Mouse (Mus musculus) v-Abl transformed pro-B cells (cell line): ENCODE measurements around the gene Stag2.

Experiments used
- in situ Hi-C, 2 experiments: fragments of 400-800 bp; cut with MboI; formaldehyde crosslinking; loops; one replicate each; pipeline ENCODE4 v1.15.1; 2025; ENCODE audit not compliant: unreplicated experiment in 2 of 2

Stag2 gene

GRCm38 (mm10) chrX:42194608-42195007 lies 45.5 kb downstream of the Stag2 start:
- in situ Hi-C loops, result no loop called here

DNA sequence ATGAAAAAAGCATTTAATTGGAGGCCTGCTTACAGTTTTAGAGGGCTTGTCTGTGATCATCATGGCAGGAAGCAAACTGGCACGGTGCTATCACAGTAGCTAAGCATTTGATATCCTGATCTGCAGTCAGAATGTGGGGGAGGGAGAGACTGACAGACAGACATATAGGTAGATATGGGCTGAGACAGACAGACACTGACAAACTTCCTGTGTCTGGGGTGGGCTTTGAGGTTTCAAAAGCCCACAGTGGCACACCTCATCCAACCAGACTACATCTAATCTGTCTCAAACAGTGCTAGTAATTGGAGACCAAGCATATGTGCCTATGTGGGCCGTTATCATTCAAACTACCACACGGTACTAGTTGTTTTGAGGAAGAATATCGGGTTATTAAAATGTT lies 53.4 kb downstream of the Stag2 start:
- in situ Hi-C loops, result loop anchor here (5.0 to 10.0 kb wide), 2 partner anchors 45 to 48 kb away; no protein-coding TSS in a partner anchor

DNA sequence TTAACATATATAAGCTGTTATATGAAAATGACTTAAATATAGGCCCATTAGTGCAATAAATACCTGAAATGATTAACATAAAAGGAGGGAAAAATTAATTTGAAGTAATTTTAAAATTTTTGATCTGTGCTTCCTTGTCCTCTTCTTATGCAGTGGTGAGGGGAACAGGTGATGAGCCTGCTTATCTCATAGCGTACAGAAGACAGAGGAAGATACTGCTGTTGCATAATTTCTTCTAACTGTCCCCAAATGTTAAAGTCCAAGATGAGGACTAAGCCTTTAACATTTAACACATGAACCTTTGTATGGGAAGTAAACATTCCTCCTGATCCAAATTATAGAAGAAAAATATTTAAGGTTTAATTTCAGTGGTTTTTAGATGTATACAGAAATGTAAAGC lies 66.6 kb downstream of the Stag2 start:
- in situ Hi-C loops, result loop anchor here in 1 of 2 experiments (5.0 kb wide), 1 partner anchor 37 kb away; no protein-coding TSS in a partner anchor

DNA sequence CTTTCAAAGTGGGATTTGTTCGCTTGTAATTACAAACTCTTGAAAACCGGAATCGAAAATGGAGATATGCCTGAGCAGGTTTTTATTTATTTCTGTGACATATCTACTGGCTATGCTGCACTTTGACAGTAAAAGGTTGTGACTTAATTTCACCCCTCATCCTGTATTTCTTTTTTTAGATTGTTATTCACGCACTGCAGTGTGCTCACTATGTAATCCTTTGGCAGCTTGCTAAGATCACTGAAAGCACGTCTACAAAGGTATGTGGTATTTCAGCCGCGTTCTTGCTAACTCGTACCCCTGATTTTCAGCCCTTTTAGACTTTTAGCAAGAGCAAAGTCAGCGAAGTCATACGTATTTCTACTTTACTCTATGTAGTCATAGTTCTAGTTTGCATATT lies 101.2 kb downstream of the Stag2 start:
- in situ Hi-C loops, result loop anchor here (5.0 to 25.0 kb wide), 3 partner anchors 33 to 388 kb away; no protein-coding TSS in a partner anchor

- in situ Hi-C loops, result loop anchor here in 1 of 2 experiments (25.0 kb wide), 1 partner anchor 410 kb away; no protein-coding TSS in a partner anchor
Measured at GRCm38 (mm10) chrX:42272713-42273112, 123.6 kb downstream of the Stag2 start.

DNA sequence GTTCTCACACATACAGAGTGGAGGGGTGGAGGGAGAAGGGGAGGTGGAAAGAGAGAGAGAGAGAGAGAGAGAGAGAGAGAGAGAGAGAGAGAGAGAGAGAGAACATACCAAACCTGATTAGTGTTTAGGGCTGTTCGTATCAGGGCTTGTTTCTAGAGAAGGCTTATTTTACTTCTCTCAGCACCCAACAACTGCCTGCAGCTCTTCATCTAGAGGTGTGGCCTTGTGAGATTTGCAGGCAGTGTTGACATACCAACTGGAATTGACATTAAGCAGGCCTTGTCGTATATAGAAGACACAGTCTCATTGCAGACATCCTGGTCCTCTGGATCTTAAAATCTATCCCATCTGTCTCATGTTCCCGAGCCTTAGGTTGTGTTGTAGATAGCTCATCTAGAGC lies 141.1 kb downstream of the Stag2 start:
- in situ Hi-C loops, result no loop called here

DNA sequence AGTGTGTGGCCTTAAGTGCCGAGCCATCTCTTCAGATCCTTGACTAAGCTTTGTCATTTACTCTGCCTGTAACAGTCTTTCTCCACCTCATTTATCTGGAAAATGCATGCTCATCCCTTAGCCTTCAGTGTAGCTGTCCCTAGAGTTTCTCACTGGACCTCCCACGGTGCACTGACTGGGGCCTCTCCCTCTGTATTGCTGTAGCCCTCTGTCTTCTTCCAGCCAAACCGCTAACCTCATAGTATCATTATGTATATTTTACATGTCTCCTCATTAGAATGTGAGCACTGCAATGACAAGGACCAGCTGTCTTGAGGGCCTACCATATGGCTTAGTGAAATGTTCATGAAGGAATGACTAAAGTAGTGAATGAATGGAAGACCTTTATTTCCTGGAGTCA lies 166.1 kb downstream of the Stag2 start:
- in situ Hi-C loops, result no loop called here

DNA sequence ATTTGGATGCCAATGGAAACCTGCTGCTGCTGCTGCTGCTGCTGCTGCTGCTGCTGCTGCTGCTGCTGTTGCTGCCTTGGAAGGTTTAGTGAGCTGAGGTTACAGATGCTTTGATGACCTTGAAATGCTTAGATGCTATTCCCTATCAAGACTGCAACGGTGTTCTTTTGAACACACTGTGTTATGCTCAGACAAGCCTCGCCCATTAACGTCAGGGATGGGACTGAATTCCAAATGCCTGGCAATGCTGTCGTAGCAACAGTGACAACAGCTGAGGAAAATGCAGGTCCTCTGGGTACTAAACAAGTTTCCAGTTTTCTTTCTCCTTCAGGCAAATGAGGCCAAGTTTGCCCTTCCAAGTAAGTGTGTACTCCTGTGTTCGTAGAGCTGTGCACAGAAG lies 171.3 kb downstream of the Stag2 start:
- in situ Hi-C loops, result no loop called here

DNA sequence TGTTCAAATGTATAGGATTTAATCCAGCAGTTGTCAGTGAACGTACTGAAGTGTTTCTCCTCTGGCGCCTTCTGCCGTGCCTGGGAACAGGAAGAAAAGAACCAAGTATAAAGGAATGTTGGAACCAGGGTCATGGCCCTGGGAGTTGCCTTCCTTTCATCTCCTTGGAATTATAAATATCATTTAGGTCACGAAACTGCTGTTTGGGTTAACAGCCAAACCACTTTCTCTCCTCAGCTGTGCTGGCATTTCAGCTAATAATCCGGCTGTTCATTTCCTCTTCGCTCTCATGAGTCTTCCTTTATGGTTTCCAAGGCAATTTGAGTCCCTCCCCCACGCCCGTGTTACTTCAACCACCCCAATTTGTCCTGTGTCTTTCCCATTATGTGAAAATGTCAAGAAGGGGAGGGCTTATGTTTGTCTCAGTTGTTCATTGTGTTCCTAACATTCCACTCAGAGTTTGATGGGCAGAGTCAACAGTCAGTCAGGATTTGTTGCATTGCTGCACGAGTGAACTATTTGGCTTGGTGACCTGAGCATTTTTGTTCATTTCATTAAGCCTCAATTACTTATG lies 172.2 kb downstream of the Stag2 start:
- in situ Hi-C loops, result no loop called here

- in situ Hi-C loops, result no loop called here
Measured at GRCm38 (mm10) chrX:42324848-42325247, 175.7 kb downstream of the Stag2 start.
